Mouse (Mus musculus) A20 (cell line): Measurements from ENCODE around the gene Olfr885.

Experiments
- DNase-seq: peaks from one replicate; pipeline ENCODE4 v3.0.0-alpha.2; 2011; ENCODE audit warnings: low read depth, low spot score

Olfr885 gene

GRCm38 (mm10) chr9:38061022-38061421 is at the start of gene Olfr885:
Gene Olfr885, plus strand, starts transcription at chr9:38061322.
- DNase-seq, result no peak

GRCm38 (mm10) chr9:38025508-38025907 is 35.6 kb upstream of the Olfr885 start, which contains the start of gene Olfr883:
Gene Olfr883, plus strand, starts transcription at chr9:38025808.
- no peak for DNase-seq

GRCm38 (mm10) chr9:38046255-38046654 is 14.9 kb upstream of the Olfr885 start, which contains the start of gene Olfr884:
Gene Olfr884, plus strand, starts transcription at chr9:38046555.
- DNase-seq, result no peak

- DNase-seq, result no peak
These were observed 22.6 kb downstream of the Olfr885 start, which contains the start of gene Olfr887 for GRCm38 (mm10) chr9:38083772-38084171. Gene Olfr887, plus strand, starts transcription at chr9:38084072.

- DNase-seq, result no peak
These were observed 46.7 kb downstream of the Olfr885 start, which contains the start of gene Olfr888 for GRCm38 (mm10) chr9:38107828-38108227. Gene Olfr888, plus strand, starts transcription at chr9:38108128.
